Mouse (Mus musculus): ENCODE data around the gene Bpnt1.
A peak's percentile ranks its signal among the peaks of the same experiment; 100 is the strongest.

Gene Bpnt1

DNA sequence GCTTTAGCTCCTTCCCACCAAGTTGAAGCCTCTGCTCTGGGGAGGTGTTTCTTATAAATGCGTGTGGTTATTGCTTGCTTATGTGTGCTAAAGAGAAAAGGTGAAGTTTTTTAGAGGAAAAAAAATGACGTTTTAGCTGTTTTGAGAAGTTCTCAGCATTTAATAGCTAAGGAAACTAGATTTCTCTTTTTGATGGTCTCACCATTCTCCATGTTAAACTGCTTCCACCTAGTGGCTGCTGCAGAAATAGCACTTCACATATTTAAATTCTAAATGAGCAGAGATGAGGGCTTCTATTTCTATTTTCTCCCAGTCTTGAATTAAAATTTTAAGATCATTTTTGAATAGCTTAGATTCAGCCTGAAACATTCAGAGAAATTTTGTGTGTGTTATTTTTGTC, 72.1 kb downstream of the Bpnt1 start:
- peak; percentile 43 for DNase-seq (ENCODE audit: low read depth, low spot score)

DNA sequence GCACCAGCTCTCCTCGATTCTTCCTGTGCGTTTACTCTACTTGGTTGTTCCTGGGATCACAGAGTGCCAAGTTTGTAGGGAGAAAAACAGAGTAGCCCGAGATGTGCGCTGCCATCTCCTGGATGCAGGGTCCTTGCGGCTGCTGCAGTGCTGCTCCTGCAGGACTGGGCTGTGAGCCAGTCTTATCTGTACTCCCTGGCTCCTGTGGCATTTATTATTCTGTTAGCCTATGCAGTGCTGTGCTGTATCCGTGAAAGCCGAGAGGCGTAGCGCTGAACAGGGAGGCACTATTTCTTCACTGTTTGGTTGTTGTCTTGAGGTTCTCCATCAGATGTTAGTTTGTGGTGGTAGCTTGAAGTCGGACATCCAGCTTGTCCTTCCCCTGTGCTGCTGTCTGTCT, 74.0 kb downstream of the Bpnt1 start:
- DNase-seq (ENCODE audit: low read depth, low spot score), result no peak

Data from ZHBTc4 (cell line).